9 mouse cellular contexts compared by ENCODE assay signal in the genomic region with DNA sequence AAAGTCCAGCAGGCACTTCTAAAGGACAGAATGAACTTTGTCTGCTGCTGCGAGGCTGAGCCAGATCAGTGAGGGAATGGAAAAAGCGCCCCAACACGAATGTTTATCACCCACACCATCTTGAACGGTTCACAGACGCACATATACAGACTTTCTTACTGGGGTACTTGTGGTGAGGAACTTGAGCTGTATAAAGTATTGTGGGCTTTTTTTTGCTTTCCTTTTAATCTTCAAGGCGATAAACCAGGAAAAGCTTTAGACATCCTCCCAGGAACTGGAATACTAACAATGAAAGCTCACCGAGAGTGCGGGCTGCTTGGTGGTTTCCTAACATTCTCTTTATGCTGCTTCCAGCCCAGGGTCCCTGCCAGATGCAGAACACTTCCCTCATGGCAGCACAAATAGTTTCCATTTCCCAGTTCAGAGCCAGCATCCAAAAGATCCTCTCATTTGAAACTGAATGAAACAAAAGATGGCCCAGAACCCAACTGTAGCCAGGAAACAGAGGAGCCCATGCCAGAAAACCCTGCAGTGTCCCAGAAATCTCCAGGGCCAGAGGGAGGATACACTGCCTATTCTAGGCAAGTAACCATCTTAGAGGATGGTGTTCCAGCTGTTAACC. TPM values are rescaled to one million over a fixed set of nuclear protein-coding genes. Genes with fewer than 3 reads are reported as not detected.
A peak's percentile ranks its signal among the peaks of the same experiment; 100 is the strongest.
DNase-seq lines count a peak whose midpoint lies in the region; ATAC-seq and TF ChIP-seq lines count a peak whose summit lies in the region.
"Had no signal": no experiment of that assay in that cellular context is flagged by ENCODE, and none has a peak within 500 bp of the region (broad histone marks: within the 10 kb centered on the region; RNA-seq: fewer than 3 reads in every experiment).

No protein-coding gene starts in this region.

- H3K36me3 ChIP-seq in embryonic facial prominence, embryonic 12.5 days: no peaks in the 10 kb centered on the region
- no peaks in the 10 kb centered on the region for H3K36me3 ChIP-seq in embryonic facial prominence, embryonic 10.5 days (replicated peaks)
- H3K36me3 ChIP-seq: midbrain, embryonic 12.5 days had no signal

- intact Hi-C loops in gastrocnemius, adult 2 months (cut with DNase I): no loop called here

- H3K27me3 ChIP-seq in embryonic facial prominence, embryonic 12.5 days: no peaks in the 10 kb centered on the region
- H3K27me3 ChIP-seq in embryonic facial prominence, embryonic 10.5 days (replicated peaks; ENCODE audit: low read depth, poor library complexity, severe bottlenecking): no peaks in the 10 kb centered on the region
- H3K27me3 ChIP-seq: midbrain, embryonic 12.5 days had no signal

- no peaks in the 10 kb centered on the region for H3K9me3 ChIP-seq in embryonic facial prominence, embryonic 12.5 days
- no peaks in the 10 kb centered on the region for H3K9me3 ChIP-seq in embryonic facial prominence, embryonic 10.5 days
- H3K9me3 ChIP-seq: midbrain, embryonic 12.5 days had no signal

- H3K4me1 ChIP-seq in embryonic facial prominence, embryonic 12.5 days: peaks cover 21% of the 10 kb centered on the region
- H3K4me1 ChIP-seq in embryonic facial prominence, embryonic 10.5 days: peaks cover 17% of the 10 kb centered on the region
- H3K4me1 ChIP-seq: midbrain, embryonic 12.5 days had no signal

- peak overlapping the region; percentile 41; the same call in 1 of the 2 replicates for H3K27ac ChIP-seq in embryonic facial prominence, embryonic 12.5 days
- H3K27ac ChIP-seq in embryonic facial prominence, embryonic 10.5 days (replicated peaks): no peak overlapping the region
- peak overlapping the region; percentile 57 for H3K27ac ChIP-seq in gastrocnemius, adult 2 months
- H3K27ac ChIP-seq: midbrain, embryonic 12.5 days had no signal

- WGBS in embryonic facial prominence, embryonic 12.5 days: 54% methylated on average over 8 of the region's 8 CpGs
- WGBS in embryonic facial prominence, embryonic 10.5 days: 74% methylated on average over 8 of the region's 8 CpGs

- no peak overlapping the region for H3K9ac ChIP-seq in embryonic facial prominence, embryonic 12.5 days
- H3K9ac ChIP-seq: midbrain, embryonic 12.5 days had no signal

- TF ChIP-seq CTCF in gastrocnemius, adult 2 months (IDR thresholded peaks at IDR 0.05): no peak

- H3K4me3 ChIP-seq in embryonic facial prominence, embryonic 12.5 days: no peak overlapping the region
- H3K4me3 ChIP-seq in embryonic facial prominence, embryonic 10.5 days: no peak overlapping the region
- H3K4me3 ChIP-seq in gastrocnemius, adult 2 months: peak overlapping the region; percentile 38
- H3K4me3 ChIP-seq: midbrain, embryonic 12.5 days had no signal

- no peak for ATAC-seq in embryonic facial prominence, embryonic 12.5 days (ENCODE audit: insufficient number of reproducible peaks, insufficient read depth, low FRiP score, low TSS enrichment)
- ATAC-seq in hematopoietic stem cell, adult 5-6 weeks (replicated peaks in 1 of 2; ENCODE audit: insufficient read depth in 1 of 2, low FRiP score in 2 of 2, low TSS enrichment in 1 of 2, low read depth in 1 of 2, poor library complexity in 2 of 2, severe bottlenecking in 2 of 2): peak; percentile 34 to 59; a peak in 3 of 4 replicates

- H3K4me2 ChIP-seq in embryonic facial prominence, embryonic 12.5 days (replicated peaks): no peak overlapping the region
- H3K4me2 ChIP-seq: midbrain, embryonic 12.5 days had no signal

- no peak for DNase-seq in embryonic facial prominence, embryonic 10.5 days (ENCODE audit: low spot score)
- DNase-seq in Muller cell, postnatal 12 days (ENCODE audit: inconsistent ontology term): peak; percentile 80
- DNase-seq in gastrocnemius, adult 2 months: peak; percentile 71
- DNase-seq in left cerebral cortex, adult 9 months (ENCODE audit: low spot score in 2 of 2): peak; percentile 19 to 55
- peak; percentile 33 to 48 for DNase-seq in right cerebral cortex, postnatal 36 days (ENCODE audit: low spot score in 2 of 2)
- DNase-seq in B cell, adult 2 months: no peak

RNA-seq across cellular contexts. Expression of gene Plekhg1, which starts 43.3 kb away (rescaled TPM):
- polyA plus RNA-seq in embryonic facial prominence, embryonic 12.5 days (2016; fragmentation: Nextera tagmentation; extraction: Ambion mirVana): 19.1 and 19.2 TPM in 2 replicates
- polyA plus RNA-seq in embryonic facial prominence, embryonic 10.5 days (2016; fragmentation: Nextera tagmentation; extraction: Ambion mirVana): 13.7 and 14.4 TPM in 2 replicates
- total RNA-seq in gastrocnemius, adult 2 months (2021): 1 to 10 TPM; 2.7 to 4.9 TPM
- 0.55 and 2.1 TPM in 2 replicates for total RNA-seq in hematopoietic stem cell, adult 5-6 weeks (2017)

Comparison
In these comparisons a context has a peak if more than half of its experiments do, and no peak if none do; other contexts are left out.
1. DNase-seq: peak in Muller cell, postnatal 12 days (single experiment), gastrocnemius, adult 2 months (single experiment), left cerebral cortex, adult 9 months (2 of 2) and right cerebral cortex, postnatal 36 days (2 of 2); none in embryonic facial prominence, embryonic 10.5 days (single experiment) and B cell, adult 2 months (0 of 2).